Mouse (Mus musculus): ENCODE data around the gene Sypl.

GRCm38 (mm10) chr12:32962132-32962531 lies 8.4 kb downstream of the Sypl start:
- TF ChIP-seq POLR2A (IDR thresholded peaks at IDR 0.05; ENCODE audit: borderline replicate concordance, extremely low read depth, insufficient read depth, insufficient read length, poor library complexity, severe bottlenecking) (no peak), CTCF (IDR thresholded peaks at IDR 0.05; ENCODE audit: borderline replicate concordance, extremely low read depth, insufficient read depth, insufficient read length) (no peak)
